Mouse (Mus musculus) small intestine, adult 2 months (tissue): ENCODE measurements around the gene Gucd1. TPM values are rescaled to one million over a fixed set of nuclear protein-coding genes. Genes with fewer than 3 reads are reported as not detected.
A peak's percentile ranks its signal among the peaks of the same experiment; 100 is the strongest.

Experiments
- H3K27ac ChIP-seq: fragments of 200-500 bp; 2 replicates; pipeline ENCODE4 v1.5.1; 2012; ENCODE audit warnings: low read depth, low read length, control low read depth, inconsistent platforms; ENCODE audit not compliant: insufficient read depth
- H3K27me3 ChIP-seq: fragments of 200-500 bp; 2 replicates; pipeline ENCODE4 v1.6.1; 2012; ENCODE audit warnings: mild to moderate bottlenecking, moderate library complexity, low read length, inconsistent platforms; ENCODE audit not compliant: control insufficient read depth, insufficient read depth
- H3K36me3 ChIP-seq: fragments of 200-500 bp; 2 replicates; pipeline ENCODE4 v1.6.1; 2012; ENCODE audit warnings: mild to moderate bottlenecking, low read length, control low read depth, inconsistent platforms; ENCODE audit not compliant: control insufficient read depth, insufficient read depth
- H3K4me1 ChIP-seq: fragments of 200-500 bp; 2 replicates; pipeline ENCODE4 v1.6.1; 2012; ENCODE audit warnings: low read length, inconsistent platforms, mixed read lengths; ENCODE audit not compliant: control insufficient read depth, insufficient read depth, insufficient read length
- H3K4me3 ChIP-seq: fragments of 200-500 bp; 2 replicates; pipeline ENCODE4 v1.5.1; 2012; ENCODE audit warnings: low read depth, mild to moderate bottlenecking, control low read depth, inconsistent platforms, low read length, moderate library complexity
- CTCF ChIP-seq: fragments of 200-500 bp; IDR thresholded peaks from 2 replicates; pipeline ENCODE4 v1.5.1; 2012; ENCODE audit warnings: low read depth, mild to moderate bottlenecking, control low read depth, inconsistent platforms, low read length, moderate library complexity, mixed read lengths; ENCODE audit not compliant: insufficient replicate concordance, insufficient read length; ENCODE audit errors: extremely low read depth
- POLR2A ChIP-seq: fragments of 200-500 bp; IDR thresholded peaks from 2 replicates; pipeline ENCODE4 v1.6.1; 2012; ENCODE audit warnings: low read depth, mild to moderate bottlenecking, control low read depth, inconsistent platforms, low read length, moderate library complexity
- WGBS: fragments of 180-500 bp; shearing (Covaris S2); methylation state at CpG from one replicate; pipeline ENCODE4 v1.1.7; 2018; 5-methylcytosine and 5-hydroxymethylcytosine counted together
- polyA plus RNA-seq: library from polyadenylated mRNA; depleted of rRNA; stranded (reverse); fragments of >200 nt; gene quantifications from 2 replicates; pipeline ENCODE4 v1.2.3, GENCODE M21; 2012

Gucd1 gene
- polyA plus RNA-seq, 1 experiment, result 261 TPM

- H3K4me3 ChIP-seq, result no peak overlapping the region
- peaks cover 1% of the 10 kb centered on the region for H3K4me1 ChIP-seq
- no peaks in the 10 kb centered on the region for H3K36me3 ChIP-seq
- WGBS, result 71% methylated on average over 8 of the region's 8 CpGs
- TF ChIP-seq POLR2A, result no peak
- TF ChIP-seq CTCF, result no peak
- H3K27me3 ChIP-seq, result peaks cover 2% of the 10 kb centered on the region
- no peak overlapping the region for H3K27ac ChIP-seq
Observed at GRCm38 (mm10) chr10:75554090-75554489, 36.3 kb upstream of the Gucd1 start.

- Histone ChIP-seq H3K36me3 (no peaks in the 10 kb centered on the region), H3K4me3 (no peak overlapping the region), H3K27ac (no peak overlapping the region), H3K27me3 (no peaks in the 10 kb centered on the region; the same call in 1 of the 2 replicates), H3K4me1 (peaks cover 5% of the 10 kb centered on the region)
- TF ChIP-seq POLR2A (no peak), CTCF (no peak)
- WGBS, result 82% methylated on average over 13 of the region's 13 CpGs
Observed at GRCm38 (mm10) chr10:75552701-75553450, 35.1 kb upstream of the Gucd1 start.

GRCm38 (mm10) chr10:75552106-75552505 lies 34.3 kb upstream of the Gucd1 start:
- H3K4me3 ChIP-seq, result no peak overlapping the region
- H3K27ac ChIP-seq, result no peak overlapping the region
- peaks cover 7% of the 10 kb centered on the region for H3K4me1 ChIP-seq
- no peak for TF ChIP-seq POLR2A
- no peak for TF ChIP-seq CTCF
- WGBS, result 87% methylated on average over 2 of the region's 2 CpGs
- H3K36me3 ChIP-seq, result no peaks in the 10 kb centered on the region
- no peaks in the 10 kb centered on the region; the same call in 1 of the 2 replicates for H3K27me3 ChIP-seq

GRCm38 (mm10) chr10:75551175-75551574 lies 33.4 kb upstream of the Gucd1 start:
- TF ChIP-seq POLR2A (no peak), CTCF (no peak)
- no peaks in the 10 kb centered on the region; the same call in 1 of the 2 replicates for H3K27me3 ChIP-seq
- H3K36me3 ChIP-seq, result no peaks in the 10 kb centered on the region
- H3K4me1 ChIP-seq, result peaks cover 7% of the 10 kb centered on the region
- no peak overlapping the region; the same call in 1 of the 2 replicates for H3K4me3 ChIP-seq
- 40% methylated on average over 12 of the region's 12 CpGs for WGBS
- 0 out of 2 replicates have a peak overlapping the region, but pooled peaks have one; percentile 3 for H3K27ac ChIP-seq

GRCm38 (mm10) chr10:75549886-75550285 lies 32.1 kb upstream of the Gucd1 start:
- Histone ChIP-seq H3K27me3 (no peaks in the 10 kb centered on the region), H3K27ac (no peak overlapping the region), H3K4me3 (no peak overlapping the region), H3K4me1 (peaks cover 7% of the 10 kb centered on the region), H3K36me3 (no peaks in the 10 kb centered on the region)
- WGBS, result 62% methylated on average over 7 of the region's 7 CpGs
- no peak for TF ChIP-seq CTCF
- no peak for TF ChIP-seq POLR2A

GRCm38 (mm10) chr10:75548486-75548885 lies 30.7 kb upstream of the Gucd1 start:
- Histone ChIP-seq H3K27ac (peak overlapping the region; percentile 88), H3K4me3 (no peak overlapping the region), H3K36me3 (no peaks in the 10 kb centered on the region), H3K4me1 (peaks cover 7% of the 10 kb centered on the region), H3K27me3 (no peaks in the 10 kb centered on the region)
- WGBS, result 19% methylated on average over 14 of the region's 14 CpGs
- TF ChIP-seq CTCF (no peak), POLR2A (no peak)

- H3K4me3 ChIP-seq, result no peak overlapping the region
- no peaks in the 10 kb centered on the region for H3K27me3 ChIP-seq
- H3K36me3 ChIP-seq, result no peaks in the 10 kb centered on the region
- H3K27ac ChIP-seq, result peak overlapping the region; percentile 42
- 40% methylated on average over 7 of the region's 7 CpGs for WGBS
- peaks cover 7% of the 10 kb centered on the region for H3K4me1 ChIP-seq
- TF ChIP-seq CTCF (no peak), POLR2A (no peak)
Observed at GRCm38 (mm10) chr10:75547901-75548300, 30.1 kb upstream of the Gucd1 start.
